Mouse (Mus musculus): ENCODE measurements around the gene Brwd1. TPM values are rescaled to one million over a fixed set of nuclear protein-coding genes. Genes with fewer than 3 reads are reported as not detected.
"Not testable (repeated sequence)": the region's sequence is repeated elsewhere in the genome, so short reads cannot be mapped to it uniquely, and the experiment has no call there.

Brwd1 gene
- polyA plus RNA-seq, 1 experiment from 2014 or later, result 46.3 TPM

- ATAC-seq (replicated peaks; ENCODE audit: low FRiP score); H3K27me3 ChIP-seq (replicated peaks; ENCODE audit: control insufficient read depth, insufficient read depth, low read length); H3K9ac ChIP-seq (ENCODE audit: low read depth, low read length); H3K4me1 ChIP-seq (replicated peaks; ENCODE audit: control insufficient read depth, insufficient read depth, low read length); DNase-seq (ENCODE audit: low spot score); H3K27ac ChIP-seq (ENCODE audit: low read depth, low read length); H3K4me2 ChIP-seq; H3K36me3 ChIP-seq (ENCODE audit: control insufficient read depth, insufficient read depth, low read length); H3K9me3 ChIP-seq (ENCODE audit: control insufficient read depth, low read length); H3K4me3 ChIP-seq (ENCODE audit: low read depth, low read length): not testable (repeated sequence)
- no CpG with 5 or more reads among the region's 10 CpGs for WGBS
Observed at GRCm38 (mm10) chr16:96009124-96009523, 73.2 kb downstream of the Brwd1 start.

GRCm38 (mm10) chr16:96004278-96004677, 78.0 kb downstream of the Brwd1 start:
- H3K36me3 ChIP-seq (ENCODE audit: control insufficient read depth, insufficient read depth, low read length), result peaks cover 10% of the 10 kb centered on the region; the same call in 1 of the 2 replicates
- not testable (repeated sequence) for H3K9me3 ChIP-seq (ENCODE audit: control insufficient read depth, low read length); H3K9ac ChIP-seq (ENCODE audit: low read depth, low read length); DNase-seq (ENCODE audit: low spot score); H3K4me2 ChIP-seq; H3K27ac ChIP-seq (ENCODE audit: low read depth, low read length); H3K4me1 ChIP-seq (replicated peaks; ENCODE audit: control insufficient read depth, insufficient read depth, low read length); H3K27me3 ChIP-seq (replicated peaks; ENCODE audit: control insufficient read depth, insufficient read depth, low read length); ATAC-seq (replicated peaks; ENCODE audit: low FRiP score); H3K4me3 ChIP-seq (ENCODE audit: low read depth, low read length)
- WGBS, result no CpG with 5 or more reads among the region's 10 CpGs

- H3K4me2 ChIP-seq, result no peak overlapping the region
- no peaks in the 10 kb centered on the region for H3K27me3 ChIP-seq (replicated peaks; ENCODE audit: control insufficient read depth, insufficient read depth, low read length)
- H3K27ac ChIP-seq (ENCODE audit: low read depth, low read length), result no peak overlapping the region
- ATAC-seq (replicated peaks; ENCODE audit: low FRiP score) (no peak), DNase-seq (ENCODE audit: low spot score) (no peak)
- H3K4me1 ChIP-seq (replicated peaks; ENCODE audit: control insufficient read depth, insufficient read depth, low read length), result no peaks in the 10 kb centered on the region
- WGBS, result 87% methylated on average over 5 of the region's 5 CpGs
- peaks cover 11% of the 10 kb centered on the region; the same call in 1 of the 2 replicates for H3K36me3 ChIP-seq (ENCODE audit: control insufficient read depth, insufficient read depth, low read length)
- H3K4me3 ChIP-seq (ENCODE audit: low read depth, low read length), result no peak overlapping the region
- no peak overlapping the region for H3K9ac ChIP-seq (ENCODE audit: low read depth, low read length)
- H3K9me3 ChIP-seq (ENCODE audit: control insufficient read depth, low read length), result no peaks in the 10 kb centered on the region
Observed at GRCm38 (mm10) chr16:95999291-95999690, 83.0 kb downstream of the Brwd1 start.

- no peaks in the 10 kb centered on the region; the same call in 1 of the 2 replicates for H3K4me1 ChIP-seq (replicated peaks; ENCODE audit: control insufficient read depth, insufficient read depth, low read length)
- H3K36me3 ChIP-seq (ENCODE audit: control insufficient read depth, insufficient read depth, low read length), result peaks cover 2% of the 10 kb centered on the region; the same call in 1 of the 2 replicates
- H3K9ac ChIP-seq (ENCODE audit: low read depth, low read length), result no peak overlapping the region
- H3K27ac ChIP-seq (ENCODE audit: low read depth, low read length), result no peak overlapping the region
- WGBS, result 88% methylated on average over 7 of the region's 7 CpGs
- no peak overlapping the region for H3K4me2 ChIP-seq
- DNase-seq (ENCODE audit: low spot score) (no peak), ATAC-seq (replicated peaks; ENCODE audit: low FRiP score) (no peak)
- no peaks in the 10 kb centered on the region for H3K27me3 ChIP-seq (replicated peaks; ENCODE audit: control insufficient read depth, insufficient read depth, low read length)
- no peaks in the 10 kb centered on the region for H3K9me3 ChIP-seq (ENCODE audit: control insufficient read depth, low read length)
- H3K4me3 ChIP-seq (ENCODE audit: low read depth, low read length), result no peak overlapping the region
Observed at GRCm38 (mm10) chr16:95996156-95996555, 86.2 kb downstream of the Brwd1 start.

- not testable (repeated sequence) for H3K4me1 ChIP-seq (replicated peaks; ENCODE audit: control insufficient read depth, insufficient read depth, low read length); H3K4me2 ChIP-seq; H3K9me3 ChIP-seq (ENCODE audit: control insufficient read depth, low read length); DNase-seq (ENCODE audit: low spot score); H3K27me3 ChIP-seq (replicated peaks; ENCODE audit: control insufficient read depth, insufficient read depth, low read length); H3K27ac ChIP-seq (ENCODE audit: low read depth, low read length); H3K4me3 ChIP-seq (ENCODE audit: low read depth, low read length); H3K9ac ChIP-seq (ENCODE audit: low read depth, low read length); H3K36me3 ChIP-seq (ENCODE audit: control insufficient read depth, insufficient read depth, low read length); ATAC-seq (replicated peaks; ENCODE audit: low FRiP score)
- 70% methylated on average over 4 of the region's 4 CpGs for WGBS
Observed at GRCm38 (mm10) chr16:95994576-95994975, 87.8 kb downstream of the Brwd1 start.

- H3K27me3 ChIP-seq (replicated peaks; ENCODE audit: control insufficient read depth, insufficient read depth, low read length), result no peaks in the 10 kb centered on the region
- no peak for DNase-seq (ENCODE audit: low spot score)
- no peak overlapping the region for H3K27ac ChIP-seq (ENCODE audit: low read depth, low read length)
- WGBS, result 69% methylated on average over 5 of the region's 5 CpGs
- H3K36me3 ChIP-seq (ENCODE audit: control insufficient read depth, insufficient read depth, low read length), result no peaks in the 10 kb centered on the region
- no peaks in the 10 kb centered on the region for H3K9me3 ChIP-seq (ENCODE audit: control insufficient read depth, low read length)
- H3K9ac ChIP-seq (ENCODE audit: low read depth, low read length), result no peak overlapping the region
- H3K4me1 ChIP-seq (replicated peaks; ENCODE audit: control insufficient read depth, insufficient read depth, low read length), result no peaks in the 10 kb centered on the region; the same call in none of the 2 replicates
- no peak for ATAC-seq (replicated peaks; ENCODE audit: low FRiP score)
- H3K4me3 ChIP-seq (ENCODE audit: low read depth, low read length), result no peak overlapping the region
- H3K4me2 ChIP-seq, result no peak overlapping the region
Observed at GRCm38 (mm10) chr16:95992596-95992995, 89.7 kb downstream of the Brwd1 start.

- ATAC-seq (replicated peaks; ENCODE audit: low FRiP score), result no peak
Observed at GRCm38 (mm10) chr16:95991122-95991900, 91.0 kb downstream of the Brwd1 start.

GRCm38 (mm10) chr16:95990462-95991121, 91.7 kb downstream of the Brwd1 start, which contains the start of gene Psmg1:
Gene Psmg1 (minus strand): TSS chr16:95990960.
- no peaks in the 10 kb centered on the region for H3K36me3 ChIP-seq (ENCODE audit: control insufficient read depth, insufficient read depth, low read length)
- WGBS, result under 1% methylated on average over 61 of the region's 62 CpGs
- peak within 1 kb of the TSS; percentile 83 for H3K4me3 ChIP-seq (ENCODE audit: low read depth, low read length)
- no peaks in the 10 kb centered on the region; the same call in none of the 2 replicates for H3K4me1 ChIP-seq (replicated peaks; ENCODE audit: control insufficient read depth, insufficient read depth, low read length)
- H3K4me2 ChIP-seq, result peak within 1 kb of the TSS; percentile 70
- H3K9me3 ChIP-seq (ENCODE audit: control insufficient read depth, low read length), result no peaks in the 10 kb centered on the region
- ATAC-seq (replicated peaks; ENCODE audit: low FRiP score) (peak; percentile 94), DNase-seq (ENCODE audit: low spot score) (peak; percentile 97)
- H3K27me3 ChIP-seq (replicated peaks; ENCODE audit: control insufficient read depth, insufficient read depth, low read length), result no peaks in the 10 kb centered on the region
- peak within 1 kb of the TSS; percentile 87 for H3K9ac ChIP-seq (ENCODE audit: low read depth, low read length)
- peak within 1 kb of the TSS; percentile 77 for H3K27ac ChIP-seq (ENCODE audit: low read depth, low read length)

More at GRCm38 (mm10) chr16:95991122-95991900, 91.0 kb downstream of the Brwd1 start:
- peak overlapping the region; percentile 77 for H3K27ac ChIP-seq (ENCODE audit: low read depth, low read length)
- H3K4me1 ChIP-seq (replicated peaks; ENCODE audit: control insufficient read depth, insufficient read depth, low read length), result no peaks in the 10 kb centered on the region; the same call in none of the 2 replicates
- peak overlapping the region; percentile 87 for H3K9ac ChIP-seq (ENCODE audit: low read depth, low read length)
- DNase-seq (ENCODE audit: low spot score), result no peak
- no peaks in the 10 kb centered on the region for H3K9me3 ChIP-seq (ENCODE audit: control insufficient read depth, low read length)
- peak overlapping the region; percentile 83 for H3K4me3 ChIP-seq (ENCODE audit: low read depth, low read length)
- H3K4me2 ChIP-seq, result peak overlapping the region; percentile 70
- 7% methylated on average over 10 of the region's 10 CpGs for WGBS
- H3K27me3 ChIP-seq (replicated peaks; ENCODE audit: control insufficient read depth, insufficient read depth, low read length), result no peaks in the 10 kb centered on the region
- H3K36me3 ChIP-seq (ENCODE audit: control insufficient read depth, insufficient read depth, low read length), result no peaks in the 10 kb centered on the region

Measured in liver, embryonic 11.5 days (tissue).